Mouse (Mus musculus) cerebellum, adult 18-20 months (tissue): Measurements from ENCODE around the gene Psmc2.

ENCODE experiments used
- DNase-seq, 2 experiments: peaks; one replicate each; pipeline ENCODE4 v3.0.0; 2021

The Psmc2 gene

DNA sequence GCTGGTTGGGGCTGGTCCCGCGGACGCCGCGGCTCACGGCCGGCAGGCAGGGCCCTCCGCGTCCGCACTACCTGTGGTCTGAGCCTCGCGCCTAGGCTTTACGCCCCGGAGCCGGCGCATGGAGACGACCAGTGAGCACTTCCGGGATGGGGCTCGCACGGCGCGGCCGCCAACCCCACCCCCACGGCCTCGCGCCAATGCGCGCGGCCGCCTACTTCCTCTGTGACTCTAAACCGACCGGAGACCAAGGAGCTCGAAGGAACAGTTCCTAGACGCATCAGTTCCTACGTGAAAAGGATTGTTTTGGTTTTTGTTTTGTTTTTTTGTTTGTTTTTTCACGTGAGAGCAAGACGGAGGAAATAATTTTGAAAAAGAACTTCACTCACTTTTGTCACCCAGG lies at the start of gene Psmc2, which contains the start of gene Dnajc2:
Gene Psmc2, plus strand, starts transcription at position 231 of the 400 bp plus-strand sequence.
Gene Dnajc2, minus strand, starts transcription at position 199 of the 400 bp plus-strand sequence.
- peak; percentile 85 to 91 for DNase-seq

- peak; percentile 47 to 55 for DNase-seq
Observed at GRCm38 (mm10) chr5:21735584-21735983, 49.5 kb upstream of the Psmc2 start.

- DNase-seq, result no peak
Observed at GRCm38 (mm10) chr5:21736046-21736445, 49.0 kb upstream of the Psmc2 start.

- peak; percentile 86 to 92 for DNase-seq
Observed at GRCm38 (mm10) chr5:21736956-21737585, 48.0 kb upstream of the Psmc2 start, which contains the start of gene Pmpcb. Gene Pmpcb (plus strand): TSS chr5:21737141.

DNA sequence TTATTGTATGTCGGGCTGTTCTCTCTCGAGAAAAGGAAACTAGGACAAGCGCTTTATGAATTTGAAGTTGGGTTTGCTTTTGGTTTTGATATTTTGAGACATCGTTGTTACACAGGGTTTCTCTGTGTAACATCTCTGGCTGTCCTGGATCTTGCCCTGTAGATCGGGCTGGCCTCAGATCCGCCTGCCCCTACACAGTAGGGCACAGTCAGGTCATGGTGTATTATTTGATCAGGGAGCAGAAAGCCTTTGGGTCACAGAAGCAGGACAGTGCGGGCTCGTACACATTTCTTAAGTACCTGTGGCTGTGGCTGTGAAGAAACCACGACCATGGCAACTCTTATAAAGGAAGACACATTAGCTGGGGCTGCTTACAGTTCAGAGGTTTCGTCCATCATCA lies 47.5 kb upstream of the Psmc2 start:
- no peak for DNase-seq

GRCm38 (mm10) chr5:21739120-21739519 lies 46.0 kb upstream of the Psmc2 start:
- DNase-seq, result no peak

GRCm38 (mm10) chr5:21739881-21740280 lies 45.2 kb upstream of the Psmc2 start:
- DNase-seq, result no peak

DNA sequence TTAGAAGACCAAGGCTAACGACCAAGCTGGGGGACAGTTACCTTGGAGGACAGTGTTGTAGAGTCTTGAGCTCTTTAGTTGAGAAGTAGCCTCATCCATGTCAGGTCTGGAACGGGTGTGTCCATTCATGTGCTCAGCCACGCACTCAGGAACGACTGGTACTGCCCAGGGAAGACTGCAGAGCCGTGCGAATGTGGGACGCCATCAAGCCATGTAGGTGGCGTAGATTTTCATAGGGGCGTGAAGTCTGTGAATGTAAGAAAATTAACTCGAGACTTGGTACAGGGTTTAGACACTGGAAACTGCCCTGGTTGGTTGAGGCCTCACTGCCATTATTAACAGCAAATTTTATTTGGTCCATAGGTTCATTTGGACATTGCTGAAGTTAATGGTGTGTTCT lies 41.5 kb upstream of the Psmc2 start:
- DNase-seq, result no peak

DNA sequence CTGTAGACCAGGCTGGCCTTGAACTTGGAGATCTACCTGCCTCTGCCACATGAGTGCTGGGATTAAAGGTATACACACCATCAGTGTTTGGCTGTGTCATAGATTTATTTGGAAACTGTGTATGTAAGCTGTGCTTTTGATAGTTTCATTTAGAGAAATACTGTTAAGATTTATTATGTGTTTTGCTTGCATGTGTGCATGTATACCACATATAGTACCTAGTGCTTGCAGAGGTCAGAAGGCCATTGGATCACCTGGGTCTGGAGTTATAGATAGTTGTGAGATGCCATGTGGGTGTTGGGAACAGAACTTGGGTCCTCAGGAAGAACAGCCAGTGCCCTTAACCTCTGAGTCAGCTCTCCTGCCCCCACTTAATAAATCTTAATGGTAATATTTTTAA lies 40.4 kb upstream of the Psmc2 start:
- no peak for DNase-seq

- no peak for DNase-seq
Observed at GRCm38 (mm10) chr5:21745966-21746365, 39.1 kb upstream of the Psmc2 start.

DNA sequence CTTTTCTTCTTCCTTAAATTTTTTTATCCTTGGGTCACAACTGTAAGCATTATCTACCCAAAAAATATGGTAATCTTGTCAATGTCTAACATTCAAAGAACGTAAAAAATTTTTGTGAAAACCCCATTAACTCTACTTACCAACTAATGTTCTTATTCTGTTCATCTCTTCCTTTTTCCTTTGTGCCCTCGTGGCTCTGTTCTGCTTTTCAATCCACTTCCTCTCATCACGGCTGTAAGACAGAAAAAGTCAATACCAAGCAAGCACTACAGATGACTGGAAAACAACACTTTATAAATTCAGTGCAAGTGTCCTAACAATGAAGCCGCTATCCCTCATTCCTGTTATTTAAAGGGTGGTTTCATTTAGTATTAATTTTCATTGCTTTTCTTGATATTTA lies 16.6 kb upstream of the Psmc2 start:
- no peak for DNase-seq

DNA sequence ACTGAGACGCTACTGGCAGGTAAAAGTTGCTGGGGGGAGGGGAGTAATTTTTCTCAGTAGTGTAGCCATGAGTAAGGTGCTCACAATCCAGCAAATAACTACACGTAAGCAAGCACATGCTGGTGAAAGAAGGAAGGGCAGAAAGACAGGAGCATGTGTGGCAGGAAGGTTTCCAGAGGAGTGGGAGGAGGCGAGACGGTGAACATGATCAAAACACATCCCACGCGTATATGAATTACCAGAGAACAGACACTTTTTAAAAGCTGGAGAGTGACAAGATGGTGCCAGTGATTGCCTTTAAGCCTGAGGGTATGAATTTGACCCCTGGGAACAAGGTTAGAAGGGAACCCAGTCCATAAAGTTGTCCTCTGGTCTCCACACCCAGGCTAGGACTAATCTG lies 15.2 kb upstream of the Psmc2 start:
- DNase-seq, result no peak

- no peak for DNase-seq
Observed at GRCm38 (mm10) chr5:21776491-21776890, 8.6 kb upstream of the Psmc2 start.

DNA sequence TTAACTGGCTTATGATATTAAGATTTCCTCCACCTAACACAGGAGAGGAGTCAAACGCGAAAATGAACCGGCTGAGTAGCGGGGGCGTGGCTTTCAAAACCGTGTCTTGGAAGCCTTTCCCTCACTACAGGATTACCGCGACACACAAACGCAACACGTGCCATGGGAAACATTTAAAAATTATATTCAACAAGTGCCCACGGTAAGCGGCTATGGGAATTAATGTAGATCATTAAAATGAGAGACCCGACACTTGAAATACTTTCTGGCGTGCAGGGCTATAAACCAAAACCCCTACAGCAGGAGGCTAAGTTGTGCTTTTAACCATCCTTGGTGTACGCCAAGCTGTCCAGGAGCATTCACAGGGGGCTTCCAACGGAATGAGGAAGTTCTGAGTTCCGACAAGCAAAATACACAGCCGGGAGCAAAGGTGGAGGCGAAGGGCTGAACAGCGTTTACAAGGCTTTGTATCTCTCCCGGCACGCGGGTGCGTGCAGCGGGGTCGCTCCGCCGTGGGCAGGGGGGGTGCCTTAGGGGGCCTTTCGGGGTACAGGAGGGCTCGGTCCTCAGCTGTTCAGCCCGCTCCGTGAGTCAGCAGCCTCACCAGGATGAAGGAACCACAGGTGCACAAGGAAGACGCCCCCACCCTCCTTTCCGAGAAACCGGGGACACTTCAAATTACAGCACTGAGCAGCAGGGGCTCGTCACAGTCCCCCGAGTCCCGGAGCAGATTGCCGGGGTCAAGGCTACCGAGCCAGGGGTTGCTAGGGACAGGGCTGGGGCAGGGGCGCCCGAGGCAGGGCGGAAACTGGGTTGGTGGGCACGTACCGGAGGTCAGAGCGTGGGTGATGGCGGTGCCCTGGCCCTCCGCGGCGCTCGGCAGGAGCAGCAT lies 676 bp upstream of the Psmc2 start:
- peak in 1 of 2 experiments; percentile 12 for DNase-seq

GRCm38 (mm10) chr5:21785776-21786175 lies 693 bp downstream of the Psmc2 start:
- peak in 1 of 2 experiments; percentile 13 for DNase-seq

DNA sequence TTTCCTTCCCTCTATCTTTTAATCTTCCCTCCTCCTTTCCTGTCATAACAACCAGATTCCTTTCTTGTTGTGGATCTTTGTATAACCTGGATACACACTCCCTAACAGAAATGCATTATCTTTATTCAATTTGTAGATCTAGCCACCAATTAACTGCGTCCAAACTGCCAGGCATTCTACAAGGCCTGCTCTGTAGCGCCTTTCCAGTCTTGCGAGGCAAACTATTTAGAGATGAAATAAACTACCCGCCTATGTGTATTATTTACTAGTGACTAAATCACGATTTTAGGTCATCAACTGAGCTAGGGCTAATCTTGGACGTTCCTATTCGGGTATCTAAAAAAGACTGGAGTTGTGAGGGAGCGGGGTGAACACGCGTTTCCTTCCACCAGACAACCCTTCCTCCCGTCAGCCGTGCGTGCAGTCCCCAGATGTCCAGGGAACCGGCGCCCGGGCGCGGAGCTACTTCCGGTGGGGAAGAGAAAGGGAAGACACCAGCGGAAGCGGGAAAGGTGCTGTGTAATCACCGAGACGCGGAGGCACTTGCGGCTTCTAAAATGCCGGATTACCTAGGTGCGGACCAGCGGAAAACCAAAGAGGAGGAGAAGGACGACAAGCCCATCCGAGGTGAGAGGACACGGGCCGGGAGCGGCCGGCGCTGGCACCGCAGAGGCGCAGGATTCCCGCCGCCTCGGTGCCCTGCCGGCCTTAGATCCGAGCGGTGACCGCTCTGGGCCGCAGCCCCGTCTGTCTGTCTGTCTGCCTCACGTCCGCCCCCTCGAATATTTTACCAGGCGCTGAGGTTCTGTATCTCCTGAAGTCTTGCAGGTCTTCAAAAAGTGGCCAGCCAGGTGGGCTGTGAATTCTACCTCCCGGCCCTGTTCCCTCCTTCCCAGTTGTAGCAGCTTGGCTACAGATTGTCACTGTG lies 1.4 kb downstream of the Psmc2 start:
- peak; percentile 91 to 93 for DNase-seq

GRCm38 (mm10) chr5:21787186-21788105 lies 2.4 kb downstream of the Psmc2 start:
- no peak for DNase-seq

DNA sequence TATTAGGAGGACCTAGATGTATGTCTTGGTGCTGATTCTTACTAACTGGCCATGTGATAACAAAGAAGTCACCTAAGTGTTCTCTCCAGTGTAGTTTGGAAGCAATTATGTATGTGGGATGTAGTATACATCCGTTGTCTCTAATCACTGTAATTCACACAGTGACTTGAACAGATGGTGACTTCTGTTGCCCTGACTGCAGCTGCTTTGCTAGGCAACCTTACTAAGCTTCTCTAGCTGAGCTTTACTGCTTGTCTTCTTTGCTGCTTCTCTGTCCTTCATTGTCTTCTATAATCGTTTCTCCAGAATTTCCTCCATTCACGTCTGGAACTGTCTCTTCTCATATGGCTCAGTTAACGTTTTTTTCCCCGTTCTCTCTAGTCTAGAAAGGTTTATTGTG lies 4.0 kb downstream of the Psmc2 start:
- DNase-seq, result no peak

- no peak for DNase-seq
Observed at GRCm38 (mm10) chr5:21792166-21792565, 7.1 kb downstream of the Psmc2 start.

- no peak for DNase-seq
Observed at GRCm38 (mm10) chr5:21802907-21803306, 17.8 kb downstream of the Psmc2 start.

DNA sequence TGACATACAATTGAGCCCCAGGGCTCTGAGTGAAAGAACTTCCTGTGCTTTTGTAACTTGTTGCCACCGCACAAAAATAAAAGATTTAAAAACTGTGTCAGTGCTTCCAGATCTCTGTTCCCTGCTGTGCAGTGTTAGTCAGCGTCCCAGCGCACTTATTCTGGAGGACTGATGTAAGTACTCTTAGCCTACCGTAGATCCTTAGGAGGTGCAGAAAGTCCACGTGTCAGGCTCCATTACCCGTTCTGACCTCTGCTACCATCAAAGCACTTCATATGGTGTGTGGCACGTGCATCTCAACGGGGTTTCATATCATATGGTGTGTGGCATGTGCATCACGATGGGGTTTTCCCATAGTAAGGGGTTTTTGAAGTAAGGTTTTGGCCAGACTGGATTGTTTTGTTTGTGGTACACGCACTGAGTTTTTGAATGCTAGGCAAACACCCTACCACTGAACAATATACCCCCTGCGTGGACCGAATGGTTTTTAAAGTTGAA lies 18.7 kb downstream of the Psmc2 start:
- DNase-seq, result no peak

DNA sequence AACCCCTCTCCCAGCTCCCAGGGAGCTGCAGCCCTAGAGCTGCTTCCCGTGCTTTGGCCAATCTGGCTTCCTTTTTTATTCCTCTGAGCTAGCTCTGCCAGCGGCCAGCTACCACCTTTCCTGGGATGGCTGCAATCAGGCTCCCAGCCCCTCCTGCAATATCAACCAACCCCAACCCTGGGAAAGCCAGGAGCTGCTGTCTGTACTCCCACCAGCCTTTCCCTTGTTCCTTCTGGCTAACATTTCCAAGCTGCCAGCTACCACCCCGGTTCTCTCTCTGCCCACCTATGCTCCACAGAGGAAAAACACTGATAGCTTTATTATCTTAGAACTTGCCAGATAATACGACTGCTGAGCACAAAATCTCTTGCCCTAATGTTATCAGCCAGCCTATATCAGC lies 19.8 kb downstream of the Psmc2 start:
- DNase-seq, result no peak
